Mouse (Mus musculus): ENCODE measurements at regions not wholly inside any gene's neighbourhood (a gene's known extent, or its start where the extent isn't known, plus 50 kb on each side); places are given as distances from the start of the nearest gene placed in this dataset.
A peak's percentile ranks its signal among the peaks of the same experiment; 100 is the strongest.
"Not testable (repeated sequence)": the region's sequence is repeated elsewhere in the genome, so short reads cannot be mapped to it uniquely, and the experiment has no call there.

- no peak overlapping the region for H3K4me2 ChIP-seq (ENCODE audit: low read length)
- no peaks in the 10 kb centered on the region for H3K9me3 ChIP-seq (ENCODE audit: control insufficient read depth, low read length)
- no peak overlapping the region for H3K27ac ChIP-seq (ENCODE audit: low read depth, low read length)
- no peak overlapping the region for H3K4me3 ChIP-seq (ENCODE audit: low read length)
- H3K36me3 ChIP-seq (ENCODE audit: control insufficient read depth, insufficient read depth, low read length): no peaks in the 10 kb centered on the region
- no peaks in the 10 kb centered on the region for H3K4me1 ChIP-seq (ENCODE audit: control insufficient read depth, insufficient read depth, low read depth, low read length)
- H3K9ac ChIP-seq (ENCODE audit: low read depth, low read length): no peak overlapping the region
- WGBS: 47% methylated on average over 6 of the region's 6 CpGs
- H3K27me3 ChIP-seq (replicated peaks; ENCODE audit: control insufficient read depth, insufficient read depth, low read length): no peaks in the 10 kb centered on the region
- ATAC-seq: peak; percentile 95
Measured at GRCm38 (mm10) chrX:19903962-19904930, 155.1 kb upstream of the Chst7 start.

GRCm38 (mm10) chrX:19906646-19907371 is 152.6 kb upstream of the Chst7 start:
- Histone ChIP-seq H3K9ac (ENCODE audit: low read depth, low read length) (no peak overlapping the region), H3K4me2 (ENCODE audit: low read length) (no peak overlapping the region)
- ATAC-seq: no peak

DNA sequence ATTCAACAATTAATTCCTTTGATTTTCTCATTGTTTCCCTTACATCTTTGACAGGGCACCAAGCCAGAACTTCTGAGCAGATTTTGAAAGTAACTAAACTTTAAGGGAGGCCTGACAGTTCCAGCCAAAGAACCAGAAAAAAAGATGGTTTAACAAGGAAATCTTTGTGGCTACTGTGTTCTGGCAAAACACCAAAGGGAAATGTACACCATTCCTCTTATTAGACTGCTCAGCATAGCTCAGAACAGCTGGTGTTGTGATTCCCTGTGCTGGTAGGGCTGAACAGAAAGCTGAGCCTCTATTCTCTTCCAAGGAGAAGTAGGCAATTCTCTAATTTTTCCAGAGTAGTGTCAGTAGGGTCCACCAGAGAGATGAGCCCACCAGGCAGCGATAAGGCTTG is 142.4 kb upstream of the Chst7 start:
- no peaks in the 10 kb centered on the region for H3K4me1 ChIP-seq (ENCODE audit: control insufficient read depth, insufficient read depth, low read depth, low read length)
- H3K9me3 ChIP-seq (ENCODE audit: control insufficient read depth, low read length): no peaks in the 10 kb centered on the region
- H3K4me3 ChIP-seq (ENCODE audit: low read length): no peak overlapping the region
- H3K9ac ChIP-seq (ENCODE audit: low read depth, low read length): no peak overlapping the region
- no peaks in the 10 kb centered on the region for H3K27me3 ChIP-seq (replicated peaks; ENCODE audit: control insufficient read depth, insufficient read depth, low read length)
- 100% methylated on average over 1 of the region's 1 CpGs for WGBS
- no peak overlapping the region for H3K4me2 ChIP-seq (ENCODE audit: low read length)
- H3K36me3 ChIP-seq (ENCODE audit: control insufficient read depth, insufficient read depth, low read length): no peaks in the 10 kb centered on the region
- no peak for ATAC-seq
- H3K27ac ChIP-seq (ENCODE audit: low read depth, low read length): no peak overlapping the region

More at GRCm38 (mm10) chrX:19906646-19907371, 152.6 kb upstream of the Chst7 start:
- Histone ChIP-seq H3K4me1 (ENCODE audit: control insufficient read depth, insufficient read depth, low read depth, low read length) (no peaks in the 10 kb centered on the region), H3K9me3 (ENCODE audit: control insufficient read depth, low read length) (no peaks in the 10 kb centered on the region), H3K27ac (ENCODE audit: low read depth, low read length) (no peak overlapping the region), H3K36me3 (ENCODE audit: control insufficient read depth, insufficient read depth, low read length) (no peaks in the 10 kb centered on the region), H3K27me3 (replicated peaks; ENCODE audit: control insufficient read depth, insufficient read depth, low read length) (no peaks in the 10 kb centered on the region), H3K4me3 (ENCODE audit: low read length) (no peak overlapping the region)

GRCm38 (mm10) chrX:19929376-19929775 is 130.0 kb upstream of the Chst7 start:
- not testable (repeated sequence) for H3K4me2 ChIP-seq (ENCODE audit: low read length); H3K9me3 ChIP-seq (ENCODE audit: control insufficient read depth, low read length); H3K4me1 ChIP-seq (ENCODE audit: control insufficient read depth, insufficient read depth, low read depth, low read length); H3K36me3 ChIP-seq (ENCODE audit: control insufficient read depth, insufficient read depth, low read length); H3K27me3 ChIP-seq (replicated peaks; ENCODE audit: control insufficient read depth, insufficient read depth, low read length); ATAC-seq; H3K9ac ChIP-seq (ENCODE audit: low read depth, low read length); H3K4me3 ChIP-seq (ENCODE audit: low read length); H3K27ac ChIP-seq (ENCODE audit: low read depth, low read length)
- WGBS: 69% methylated on average over 3 of the region's 3 CpGs

DNA sequence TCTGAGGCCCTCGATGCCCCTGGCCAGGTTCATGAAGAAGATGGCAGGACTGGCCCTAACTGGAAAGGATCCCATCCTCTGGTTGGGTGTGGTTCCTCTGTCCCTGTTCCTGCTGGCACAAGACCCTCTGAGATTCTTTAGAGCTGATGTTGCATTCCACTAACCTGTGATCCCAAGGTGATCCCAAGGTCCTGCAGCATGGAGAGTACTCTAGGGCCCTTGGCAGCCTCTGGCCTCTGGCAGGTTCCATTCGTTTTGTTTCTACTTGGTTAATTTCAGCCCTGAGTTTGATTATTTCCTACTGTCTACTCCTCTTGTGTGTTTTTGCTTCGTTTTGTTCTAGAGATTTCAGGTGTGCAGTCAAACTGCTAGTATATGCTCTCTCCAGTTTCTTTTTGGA is 129.5 kb upstream of the Chst7 start:
- Histone ChIP-seq H3K9me3 (ENCODE audit: control insufficient read depth, low read length) (no peaks in the 10 kb centered on the region), H3K4me3 (ENCODE audit: low read length) (no peak overlapping the region), H3K27ac (ENCODE audit: low read depth, low read length) (no peak overlapping the region), H3K4me2 (ENCODE audit: low read length) (no peak overlapping the region), H3K36me3 (ENCODE audit: control insufficient read depth, insufficient read depth, low read length) (no peaks in the 10 kb centered on the region), H3K4me1 (ENCODE audit: control insufficient read depth, insufficient read depth, low read depth, low read length) (no peaks in the 10 kb centered on the region), H3K9ac (ENCODE audit: low read depth, low read length) (no peak overlapping the region), H3K27me3 (replicated peaks; ENCODE audit: control insufficient read depth, insufficient read depth, low read length) (no peaks in the 10 kb centered on the region)
- WGBS: 78% methylated on average over 3 of the region's 3 CpGs
- ATAC-seq: no peak

- WGBS: 71% methylated on average over 2 of the region's 2 CpGs
- no peak overlapping the region for H3K4me3 ChIP-seq (ENCODE audit: low read length)
- no peaks in the 10 kb centered on the region for H3K27me3 ChIP-seq (replicated peaks; ENCODE audit: control insufficient read depth, insufficient read depth, low read length)
- no peaks in the 10 kb centered on the region for H3K9me3 ChIP-seq (ENCODE audit: control insufficient read depth, low read length)
- no peak overlapping the region for H3K27ac ChIP-seq (ENCODE audit: low read depth, low read length)
- H3K9ac ChIP-seq (ENCODE audit: low read depth, low read length): no peak overlapping the region
- no peak for ATAC-seq
- no peak overlapping the region for H3K4me2 ChIP-seq (ENCODE audit: low read length)
- H3K4me1 ChIP-seq (ENCODE audit: control insufficient read depth, insufficient read depth, low read depth, low read length): no peaks in the 10 kb centered on the region
- H3K36me3 ChIP-seq (ENCODE audit: control insufficient read depth, insufficient read depth, low read length): no peaks in the 10 kb centered on the region
Measured at GRCm38 (mm10) chrX:19943305-19943704, 116.1 kb upstream of the Chst7 start.

All from hindbrain, embryonic 16.5 days (tissue).